14 mouse cellular contexts compared by ENCODE assay signal in genomic region chr15:42068207-42068831, GRCm38 (mm10).
DNase-seq lines count a peak whose midpoint lies in the region; ATAC-seq lines count a peak whose summit lies in the region.
"Had no signal": no experiment of that assay in that cellular context is flagged by ENCODE, and none has a peak within 500 bp of the region (broad histone marks: within the 10 kb centered on the region; RNA-seq: fewer than 3 reads in every experiment).

No protein-coding gene starts in this region.

- peaks cover 6% of the 10 kb centered on the region for H3K4me1 ChIP-seq in forebrain, embryonic 15.5 days
- no peaks in the 10 kb centered on the region for H3K4me1 ChIP-seq in intestine, embryonic 16.5 days (ENCODE audit: control insufficient read depth, insufficient read depth, low read length)
- H3K4me1 ChIP-seq: liver, embryonic 13.5 days had no signal

- intact Hi-C loops in left cerebral cortex, postnatal 4 days (cut with DNase I), result no loop called here

- H3K9me3 ChIP-seq in forebrain, embryonic 15.5 days, result no peaks in the 10 kb centered on the region
- H3K9me3 ChIP-seq in intestine, embryonic 16.5 days (ENCODE audit: control insufficient read depth, low read length), result no peaks in the 10 kb centered on the region
- H3K9me3 ChIP-seq: liver, embryonic 13.5 days had no signal

- 32% methylated on average over 5 of the region's 5 CpGs for WGBS in forebrain, embryonic 15.5 days
- WGBS in intestine, embryonic 16.5 days, result 85% methylated on average over 5 of the region's 5 CpGs

- no peaks in the 10 kb centered on the region for H3K27me3 ChIP-seq in forebrain, embryonic 15.5 days
- no peaks in the 10 kb centered on the region for H3K27me3 ChIP-seq in intestine, embryonic 16.5 days (replicated peaks; ENCODE audit: control insufficient read depth, insufficient read depth, low read length)
- H3K27me3 ChIP-seq: CH12.LX; liver, embryonic 13.5 days had no signal

- 0 out of 2 replicates have a peak overlapping the region, but pooled peaks have one; percentile 31 for H3K27ac ChIP-seq in forebrain, embryonic 15.5 days (replicated peaks)
- no peak overlapping the region for H3K27ac ChIP-seq in intestine, embryonic 16.5 days (ENCODE audit: low read length)
- H3K27ac ChIP-seq: left cerebral cortex, adult 2 months; liver, embryonic 13.5 days; macrophage had no signal

- H3K9ac ChIP-seq in forebrain, embryonic 15.5 days (replicated peaks), result no peak overlapping the region
- H3K9ac ChIP-seq in intestine, embryonic 16.5 days (ENCODE audit: low read depth, low read length), result no peak overlapping the region
- H3K9ac ChIP-seq: liver, embryonic 13.5 days had no signal

- no peak overlapping the region for H3K4me2 ChIP-seq in forebrain, embryonic 15.5 days (replicated peaks)
- H3K4me2 ChIP-seq in intestine, embryonic 16.5 days (ENCODE audit: low read depth, low read length), result no peak overlapping the region
- H3K4me2 ChIP-seq: liver, embryonic 13.5 days had no signal

- no peak overlapping the region for H3K4me3 ChIP-seq in forebrain, embryonic 15.5 days
- no peak overlapping the region for H3K4me3 ChIP-seq in intestine, embryonic 16.5 days (ENCODE audit: low read length)
- H3K4me3 ChIP-seq: left cerebral cortex, adult 2 months; liver, embryonic 13.5 days had no signal

- H3K36me3 ChIP-seq in forebrain, embryonic 15.5 days, result no peaks in the 10 kb centered on the region
- no peaks in the 10 kb centered on the region for H3K36me3 ChIP-seq in intestine, embryonic 16.5 days (ENCODE audit: control insufficient read depth, insufficient read depth, low read length)
- H3K36me3 ChIP-seq: liver, embryonic 13.5 days had no signal

- peak; percentile 88 for ATAC-seq in forebrain, embryonic 15.5 days (replicated peaks)
- ATAC-seq in intestine, embryonic 16.5 days, result no peak

- DNase-seq in left cerebral cortex, postnatal 4 days, result peak; percentile 90
- no peak for DNase-seq in left cerebral cortex, adult 8-10 months (ENCODE audit: low spot score in 2 of 2)
- DNase-seq in cerebellum, postnatal 10 days, result peak; percentile 91 to 95
- peak; percentile 67 for DNase-seq in retina, embryonic 14.5 days (ENCODE audit: low spot score)
- DNase-seq in kidney, adult 11 months, result no peak
- DNase-seq in ovary, postnatal 36 days (ENCODE audit: low spot score), result no peak
- DNase-seq: kidney, adult 9 months; liver, embryonic 13.5 days; right cerebral cortex, postnatal 14 days had no signal

Comparison
In these comparisons a context has a peak if more than half of its experiments do, and no peak if none do; other contexts are left out.
1. DNase-seq: peak in left cerebral cortex, postnatal 4 days (single experiment), cerebellum, postnatal 10 days (2 of 2) and retina, embryonic 14.5 days (single experiment); none in left cerebral cortex, adult 8-10 months (0 of 2), kidney, adult 11 months (single experiment) and ovary, postnatal 36 days (single experiment).